Mouse (Mus musculus) hindbrain, embryonic 12.5 days (tissue): ENCODE data around the gene Topaz1. TPM values are rescaled to one million over a fixed set of nuclear protein-coding genes. Genes with fewer than 3 reads are reported as not detected.
"Not testable (repeated sequence)": the region's sequence is repeated elsewhere in the genome, so short reads cannot be mapped to it uniquely, and the experiment has no call there.

Experiments
- ATAC-seq: fragments of 200-750 bp; cut with Nextera tagmentation; 2 replicates; pipeline ENCODE4 v1.8.0; 2017; ENCODE audit warnings: moderate TSS enrichment; ENCODE audit not compliant: low FRiP score
- H3K27ac ChIP-seq: fragments of 300-500 bp; sonication (generic); 2 replicates; pipeline ENCODE4 v1.5.1; 2016; ENCODE audit warnings: mild to moderate bottlenecking
- H3K27me3 ChIP-seq: fragments of 300-500 bp; sonication (generic); 2 replicates; pipeline ENCODE4 v1.6.1; 2016; ENCODE audit warnings: mild to moderate bottlenecking
- H3K36me3 ChIP-seq: fragments of 300-500 bp; sonication (generic); 2 replicates; pipeline ENCODE4 v1.6.1; 2016; ENCODE audit warnings: mild to moderate bottlenecking
- H3K4me1 ChIP-seq: fragments of 300-500 bp; sonication (generic); 2 replicates; pipeline ENCODE4 v1.6.1; 2016
- H3K4me2 ChIP-seq: fragments of 300-500 bp; sonication (generic); replicated peaks from 2 replicates; pipeline ENCODE4 v1.6.1; 2016; ENCODE audit warnings: mild to moderate bottlenecking
- H3K4me3 ChIP-seq: fragments of 300-500 bp; sonication (generic); 2 replicates; pipeline ENCODE4 v1.5.1; 2016; ENCODE audit warnings: mild to moderate bottlenecking
- H3K9ac ChIP-seq: fragments of 300-500 bp; sonication (generic); 2 replicates; pipeline ENCODE4 v1.6.1; 2016; ENCODE audit warnings: mild to moderate bottlenecking, moderate library complexity
- H3K9me3 ChIP-seq: fragments of 300-500 bp; sonication (generic); replicated peaks from 2 replicates; pipeline ENCODE4 v1.6.1; 2016; ENCODE audit warnings: mild to moderate bottlenecking
- whole genome bisulfite sequencing: fragments of 180-500 bp; shearing (Covaris S2); methylation state at CpG from one replicate; pipeline ENCODE4 v1.1.7; 2016; 5-methylcytosine and 5-hydroxymethylcytosine counted together
- polyA plus RNA-seq: library from polyadenylated mRNA; unstranded; fragments of >200 nt; fragmentation: Nextera tagmentation; extraction: Ambion mirVana; gene quantifications from 2 replicates; pipeline ENCODE4 v1.2.1, GENCODE M21; 2016

Topaz1 gene
- polyA plus RNA-seq, 1 experiment from 2014 or later, result not detected

DNA sequence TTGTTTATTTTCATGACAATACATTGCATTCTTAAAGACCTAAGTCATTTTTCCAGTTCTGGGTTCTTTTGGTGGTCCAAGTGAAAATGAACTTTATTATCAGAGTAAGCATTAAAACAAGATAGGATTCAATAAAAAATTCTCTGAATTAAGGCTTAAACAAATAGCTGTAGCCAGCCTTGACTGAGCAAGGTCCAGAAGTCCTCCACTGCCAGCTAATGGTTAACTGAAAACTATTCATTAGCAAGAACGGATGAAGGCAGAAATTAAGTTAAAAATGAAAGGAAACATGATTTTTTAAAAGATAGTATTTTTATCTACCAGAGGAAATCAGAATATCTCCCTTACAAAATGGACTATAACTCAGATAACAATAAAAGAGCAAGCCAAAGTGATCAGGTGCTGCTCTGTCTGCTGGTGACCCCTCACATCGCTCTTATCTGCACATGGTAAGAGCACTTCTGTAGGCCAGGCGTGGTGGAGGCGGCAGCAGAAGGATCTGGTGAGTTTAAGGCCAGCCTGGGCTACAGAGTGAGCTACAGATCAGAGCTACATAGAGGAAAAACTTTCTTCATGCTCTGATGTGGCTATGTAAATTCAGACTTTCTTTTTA is 68.2 kb downstream of the Topaz1 start:
- Histone ChIP-seq H3K4me2 (no peak overlapping the region), H3K9ac (no peak overlapping the region), H3K36me3 (peaks cover 17% of the 10 kb centered on the region), H3K4me1 (no peaks in the 10 kb centered on the region), H3K27me3 (no peaks in the 10 kb centered on the region), H3K9me3 (no peaks in the 10 kb centered on the region), H3K4me3 (no peak overlapping the region), H3K27ac (no peak overlapping the region)
- no peak for ATAC-seq
- 90% methylated on average over 4 of the region's 4 CpGs for WGBS

DNA sequence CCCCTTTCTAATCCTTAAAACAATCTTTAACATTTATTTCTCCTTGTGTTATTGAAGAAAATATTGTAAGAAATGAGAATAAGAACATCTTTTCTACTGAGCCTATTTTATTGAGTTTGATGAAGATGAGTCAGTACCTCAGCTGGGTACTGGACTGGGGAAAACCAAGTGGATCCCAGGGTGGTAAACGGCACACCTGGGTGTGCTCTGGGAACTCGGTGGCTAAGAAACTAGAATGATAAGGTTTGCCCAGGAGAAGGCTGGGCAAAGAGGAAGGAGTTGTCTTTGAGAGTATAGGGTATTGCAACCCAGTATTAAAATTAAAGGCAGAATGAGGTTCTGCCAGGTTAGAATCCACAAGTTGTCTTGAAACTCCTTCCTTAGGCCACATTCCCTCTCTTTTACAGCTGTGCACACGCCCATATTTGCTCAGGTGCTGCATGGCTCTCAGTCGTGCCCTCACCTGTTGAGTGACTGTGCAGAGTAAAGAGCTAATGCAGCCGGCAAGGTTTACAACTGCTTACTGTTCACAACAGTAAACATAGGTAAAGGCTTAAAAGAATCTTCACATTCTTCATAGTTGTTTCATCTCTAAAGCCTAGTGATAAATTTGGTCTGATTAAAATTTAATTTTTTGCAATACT is 76.3 kb downstream of the Topaz1 start:
- no peaks in the 10 kb centered on the region for H3K4me1 ChIP-seq
- H3K4me2 ChIP-seq, result no peak overlapping the region
- no peak overlapping the region for H3K4me3 ChIP-seq
- H3K27me3 ChIP-seq, result no peaks in the 10 kb centered on the region
- H3K36me3 ChIP-seq, result peaks cover 41% of the 10 kb centered on the region
- no peak overlapping the region for H3K9ac ChIP-seq
- no peak for ATAC-seq
- H3K27ac ChIP-seq, result no peak overlapping the region
- no peaks in the 10 kb centered on the region for H3K9me3 ChIP-seq
- 89% methylated on average over 5 of the region's 5 CpGs for WGBS

- Histone ChIP-seq H3K4me3 (no peak overlapping the region), H3K27me3 (no peaks in the 10 kb centered on the region), H3K9ac (no peak overlapping the region), H3K4me2 (no peak overlapping the region), H3K27ac (no peak overlapping the region), H3K9me3 (no peaks in the 10 kb centered on the region), H3K4me1 (no peaks in the 10 kb centered on the region), H3K36me3 (peaks cover 51% of the 10 kb centered on the region)
- WGBS, result 95% methylated on average over 4 of the region's 4 CpGs
- no peak for ATAC-seq
Measured at GRCm38 (mm10) chr9:122826743-122827142, 79.6 kb downstream of the Topaz1 start.

DNA sequence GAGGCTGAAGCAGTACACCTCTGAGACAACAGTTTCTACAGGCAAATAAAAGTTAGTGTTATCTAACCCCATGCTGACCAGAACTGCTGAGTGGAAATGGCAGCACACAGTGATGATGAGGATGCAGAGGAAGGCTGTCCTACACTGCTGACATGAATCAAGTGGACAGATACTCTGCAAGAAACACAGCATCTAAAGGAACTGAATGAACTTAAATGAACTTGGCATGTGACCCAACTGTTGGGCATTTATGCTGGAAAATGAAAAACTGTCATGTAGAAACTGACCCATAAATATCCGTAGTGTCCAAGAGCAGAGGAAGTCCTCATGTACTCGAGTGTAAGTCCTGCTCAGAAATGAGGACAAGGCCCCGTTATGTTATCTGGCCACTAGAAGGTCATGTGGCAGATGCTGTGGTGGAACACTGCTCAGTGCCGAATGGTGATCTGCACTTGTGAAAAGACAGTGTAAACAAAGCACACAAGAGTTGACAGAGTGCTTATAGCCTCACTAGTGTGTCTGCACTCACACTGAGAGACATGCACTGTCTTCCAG is 82.8 kb downstream of the Topaz1 start:
- ATAC-seq, result no peak
- Histone ChIP-seq H3K27me3 (no peaks in the 10 kb centered on the region), H3K9ac (no peak overlapping the region), H3K9me3 (no peaks in the 10 kb centered on the region), H3K4me3 (no peak overlapping the region), H3K36me3 (peaks cover 50% of the 10 kb centered on the region), H3K27ac (no peak overlapping the region), H3K4me1 (no peaks in the 10 kb centered on the region), H3K4me2 (no peak overlapping the region)
- 86% methylated on average over 4 of the region's 4 CpGs for WGBS

DNA sequence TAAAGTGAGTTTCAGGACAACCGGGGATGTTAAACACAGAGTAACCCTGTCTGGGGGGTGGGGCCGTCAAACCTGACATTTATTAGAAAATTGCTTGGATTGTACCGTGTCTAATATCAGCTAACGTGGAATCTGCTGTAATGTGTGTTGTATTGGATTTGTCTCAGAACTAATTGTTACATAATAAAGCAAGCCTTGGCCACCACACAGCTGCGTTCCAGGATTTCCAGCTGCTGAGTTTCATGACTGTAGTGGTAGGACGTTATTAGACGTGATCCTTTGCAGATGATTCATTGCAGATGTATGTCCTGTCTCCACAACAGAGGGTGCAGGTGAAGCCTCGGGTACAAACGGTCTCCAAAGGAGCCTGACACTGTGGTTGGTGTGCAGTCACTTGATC is 89.0 kb downstream of the Topaz1 start:
- Histone ChIP-seq H3K4me1 (peaks cover 8% of the 10 kb centered on the region), H3K9me3 (no peaks in the 10 kb centered on the region), H3K27me3 (no peaks in the 10 kb centered on the region), H3K36me3 (peaks cover 9% of the 10 kb centered on the region), H3K4me3 (no peak overlapping the region), H3K9ac (no peak overlapping the region), H3K27ac (0 out of 2 replicates have a peak overlapping the region, but pooled peaks have one; percentile 49), H3K4me2 (no peak overlapping the region)
- no peak for ATAC-seq
- WGBS, result 79% methylated on average over 9 of the region's 9 CpGs

DNA sequence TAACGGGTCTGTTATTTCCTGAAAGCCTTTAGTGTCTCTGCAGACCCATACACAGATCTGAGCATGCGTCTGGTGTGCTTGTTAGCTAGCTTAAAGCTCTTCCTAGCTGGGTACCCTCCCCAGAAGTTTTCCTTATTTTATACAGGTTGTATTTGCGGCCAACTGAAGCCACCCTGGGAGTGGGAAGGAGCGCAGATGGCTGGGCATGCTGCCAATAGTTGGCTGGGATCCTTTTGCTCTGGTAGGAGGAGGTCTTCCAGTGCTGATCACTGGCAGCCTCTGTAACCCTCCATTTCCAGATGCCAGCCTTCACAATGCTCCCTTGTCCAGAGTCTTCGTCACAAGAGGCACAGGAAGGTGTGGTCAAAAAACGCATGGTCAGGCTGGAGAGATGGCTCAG is 89.6 kb downstream of the Topaz1 start:
- H3K4me2 ChIP-seq, result no peak overlapping the region
- no peak overlapping the region for H3K9ac ChIP-seq
- no peaks in the 10 kb centered on the region for H3K27me3 ChIP-seq
- H3K4me3 ChIP-seq, result no peak overlapping the region
- peaks cover 9% of the 10 kb centered on the region for H3K36me3 ChIP-seq
- peak overlapping the region; percentile 49; the same call in 1 of the 2 replicates for H3K27ac ChIP-seq
- WGBS, result 60% methylated on average over 6 of the region's 6 CpGs
- no peaks in the 10 kb centered on the region for H3K9me3 ChIP-seq
- no peak for ATAC-seq
- H3K4me1 ChIP-seq, result peaks cover 8% of the 10 kb centered on the region

DNA sequence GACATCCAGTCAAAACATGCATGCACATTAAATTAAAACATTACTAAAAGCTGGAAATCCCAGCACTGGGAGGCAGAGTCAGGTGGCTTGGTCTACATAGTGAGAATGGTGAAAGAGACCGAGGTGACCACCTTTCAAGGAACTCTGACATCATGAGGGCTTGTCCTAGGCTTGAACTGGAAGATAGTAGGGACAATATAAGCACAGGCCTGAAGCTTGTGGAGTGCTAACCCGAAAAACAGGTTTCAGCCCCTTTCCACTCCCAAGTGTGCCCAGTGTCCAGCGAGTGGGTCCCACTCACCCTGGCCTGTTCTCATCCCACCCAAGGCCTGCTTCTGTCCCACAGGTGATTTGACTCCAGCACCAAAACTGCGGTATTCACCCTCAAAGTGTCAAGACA is 90.1 kb downstream of the Topaz1 start:
- H3K27ac ChIP-seq, result peak overlapping the region; percentile 49

DNA sequence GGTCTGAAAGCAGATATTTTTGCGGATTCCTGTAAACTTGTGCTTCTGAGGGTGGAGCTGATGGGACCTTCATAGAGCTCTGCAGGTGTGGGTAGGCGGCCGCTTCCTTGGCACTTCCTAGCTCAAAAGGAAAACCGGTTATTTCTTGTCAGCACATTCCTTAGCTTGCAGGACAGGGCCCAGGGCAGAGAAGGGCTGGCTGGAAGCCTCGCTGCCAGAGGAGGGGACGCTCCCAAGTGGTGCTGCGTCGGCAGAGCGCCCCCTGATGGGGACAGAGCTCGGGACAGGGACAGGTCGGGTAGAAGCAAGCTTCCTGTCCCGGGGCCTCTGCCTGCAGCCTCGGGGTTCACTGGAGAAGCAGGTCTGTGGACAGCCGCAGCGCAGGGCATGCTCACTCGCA is 90.5 kb downstream of the Topaz1 start:
- H3K36me3 ChIP-seq, result peaks cover 9% of the 10 kb centered on the region
- 29% methylated on average over 16 of the region's 16 CpGs for WGBS
- peaks cover 8% of the 10 kb centered on the region for H3K4me1 ChIP-seq
- no peaks in the 10 kb centered on the region for H3K27me3 ChIP-seq
- H3K27ac ChIP-seq, result no peak overlapping the region
- H3K4me3 ChIP-seq, result no peak overlapping the region
- H3K9ac ChIP-seq, result no peak overlapping the region
- no peak overlapping the region for H3K4me2 ChIP-seq
- no peaks in the 10 kb centered on the region for H3K9me3 ChIP-seq
- no peak for ATAC-seq

More for the DNA sequence above, 90.1 kb downstream of the Topaz1 start:
- 89% methylated on average over 4 of the region's 4 CpGs for WGBS
- H3K9me3 ChIP-seq, result no peaks in the 10 kb centered on the region
- H3K4me2 ChIP-seq, result no peak overlapping the region
- ATAC-seq, result peak; percentile 35; the same call in 1 of the 2 replicates
- H3K4me1 ChIP-seq, result peaks cover 8% of the 10 kb centered on the region
- no peak overlapping the region for H3K9ac ChIP-seq
- H3K36me3 ChIP-seq, result peaks cover 9% of the 10 kb centered on the region
- H3K27me3 ChIP-seq, result no peaks in the 10 kb centered on the region
- no peak overlapping the region for H3K4me3 ChIP-seq

DNA sequence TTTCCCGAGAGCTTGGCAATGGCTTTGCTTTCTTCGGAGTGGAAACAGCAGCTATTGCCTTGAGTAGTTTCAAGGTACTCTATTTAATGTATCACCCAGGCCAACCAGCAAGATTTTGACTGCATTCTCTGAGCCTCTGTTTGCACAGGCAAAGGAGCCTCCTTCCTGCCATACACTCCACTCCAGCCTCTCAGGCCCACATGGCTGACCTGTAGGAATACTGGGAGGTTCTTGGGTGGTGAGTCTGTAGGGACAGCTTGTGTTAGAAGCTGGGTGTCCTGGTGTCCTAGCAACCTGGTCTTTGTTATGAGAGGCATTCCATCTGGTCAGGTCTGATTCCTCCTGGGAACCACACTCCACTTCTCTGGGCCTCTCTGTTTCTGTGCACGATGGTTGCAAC is 96.6 kb downstream of the Topaz1 start, which contains the start of gene Gm35549:
Gene Gm35549 (minus strand): TSS at position 276 of the 400 bp plus-strand sequence.
- 86% methylated on average over 3 of the region's 3 CpGs for WGBS
- H3K4me2 ChIP-seq, result no peak within 1 kb of the TSS
- no peak for ATAC-seq

DNA sequence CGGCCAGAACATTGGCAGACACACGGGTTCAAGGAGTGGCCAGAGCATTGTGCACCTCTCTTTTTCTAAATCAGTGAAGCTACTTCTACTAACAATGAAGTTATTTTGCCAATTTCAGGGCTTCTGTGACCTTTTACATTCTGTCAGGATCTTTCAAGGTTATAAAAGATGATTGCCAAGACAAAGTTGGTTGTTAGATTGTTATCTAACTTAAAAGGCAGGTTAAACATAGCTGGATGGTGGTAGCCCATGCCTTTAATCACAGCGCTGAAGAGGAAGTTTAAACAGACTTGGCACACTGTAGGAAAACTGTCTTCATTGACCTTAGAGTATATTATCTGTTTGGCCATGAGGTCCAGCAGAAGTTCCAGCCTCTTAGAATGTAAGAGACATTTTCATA is 98.5 kb downstream of the Topaz1 start:
- WGBS, result 85% methylated on average over 3 of the region's 3 CpGs
- no peak overlapping the region for H3K4me2 ChIP-seq
- ATAC-seq, result no peak
- H3K9me3 ChIP-seq, result no peaks in the 10 kb centered on the region
- H3K36me3 ChIP-seq, result peaks cover 26% of the 10 kb centered on the region
- no peaks in the 10 kb centered on the region for H3K4me1 ChIP-seq
- no peak overlapping the region for H3K27ac ChIP-seq
- no peak overlapping the region for H3K9ac ChIP-seq
- no peak overlapping the region for H3K4me3 ChIP-seq
- no peaks in the 10 kb centered on the region for H3K27me3 ChIP-seq

More for the DNA sequence above, 96.6 kb downstream of the Topaz1 start, which contains the start of gene Gm35549:
- Histone ChIP-seq H3K9me3 (no peaks in the 10 kb centered on the region), H3K27ac (no peak within 1 kb of the TSS), H3K36me3 (peaks cover 9% of the 10 kb centered on the region; the same call in 1 of the 2 replicates), H3K27me3 (no peaks in the 10 kb centered on the region), H3K9ac (no peak within 1 kb of the TSS), H3K4me1 (no peaks in the 10 kb centered on the region), H3K4me3 (no peak within 1 kb of the TSS)

DNA sequence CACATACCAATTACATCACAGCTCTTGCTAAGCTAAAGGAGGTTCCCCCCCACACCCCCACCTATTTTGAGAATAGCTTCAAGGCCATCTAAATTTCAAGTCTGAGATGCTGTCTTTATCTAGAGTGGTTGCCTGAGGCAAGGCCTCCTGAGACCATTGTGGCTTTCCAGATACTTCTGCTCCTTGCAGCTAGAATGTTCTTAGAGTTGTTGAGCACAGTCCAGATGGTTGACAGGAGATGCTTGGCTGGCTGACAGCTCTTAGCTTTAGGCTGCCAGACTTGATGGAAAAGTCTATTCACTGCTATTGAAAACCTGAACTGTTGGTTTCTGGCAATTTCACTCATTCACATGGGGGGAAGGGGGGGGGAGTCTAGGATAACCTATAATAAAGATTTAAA is 99.0 kb downstream of the Topaz1 start:
- Histone ChIP-seq H3K9ac (no peak overlapping the region), H3K4me3 (no peak overlapping the region), H3K27ac (no peak overlapping the region), H3K4me2 (no peak overlapping the region), H3K9me3 (no peaks in the 10 kb centered on the region), H3K27me3 (no peaks in the 10 kb centered on the region), H3K36me3 (peaks cover 32% of the 10 kb centered on the region), H3K4me1 (no peaks in the 10 kb centered on the region)
- ATAC-seq, result no peak

DNA sequence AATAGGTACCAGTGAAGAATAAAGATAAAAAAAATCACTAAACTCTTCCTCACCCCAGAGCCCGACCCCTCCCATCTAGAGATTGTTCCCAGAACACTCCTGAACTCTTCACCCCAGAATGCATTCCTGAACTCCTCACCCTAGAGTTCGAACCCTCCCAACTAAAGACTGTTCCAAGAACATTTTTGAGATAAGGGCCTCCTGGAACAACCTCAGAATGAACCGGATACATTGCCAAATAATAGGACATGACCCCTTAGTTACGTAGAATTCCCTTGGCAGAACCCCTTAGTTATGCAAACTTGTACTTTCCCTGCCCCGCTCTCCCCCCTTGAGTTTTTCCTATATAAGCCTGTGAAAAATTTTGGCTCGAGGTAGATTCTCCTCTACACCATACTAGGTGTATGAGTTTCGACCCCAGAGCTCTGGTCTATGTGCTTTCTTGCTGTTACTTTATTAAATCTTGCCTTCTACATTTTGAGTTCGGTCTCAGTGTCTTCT is 100.7 kb downstream of the Topaz1 start:
- peaks cover 49% of the 10 kb centered on the region for H3K36me3 ChIP-seq
- H3K4me2 ChIP-seq, H3K27me3 ChIP-seq, H3K27ac ChIP-seq, H3K9ac ChIP-seq, H3K4me3 ChIP-seq, H3K9me3 ChIP-seq, ATAC-seq, H3K4me1 ChIP-seq: not testable (repeated sequence)
- 95% methylated on average over 7 of the region's 8 CpGs for WGBS
